Mouse (Mus musculus) cerebellum, postnatal 14 days (tissue): ENCODE data around the gene E130218I03Rik.
A peak's percentile ranks its signal among the peaks of the same experiment; 100 is the strongest.
"Not testable (repeated sequence)": the region's sequence is repeated elsewhere in the genome, so short reads cannot be mapped to it uniquely, and the experiment has no call there.

Experiments used
- DNase-seq, 2 experiments: peaks; one replicate each; pipeline ENCODE4 v3.0.0; 2021; ENCODE audit warnings: mixed read lengths in 2 of 2

The E130218I03Rik gene

GRCm38 (mm10) chr4:134252131-134252910 lies 8.9 kb downstream of the E130218I03Rik start:
- DNase-seq = no peak

GRCm38 (mm10) chr4:134252911-134253721 lies 9.7 kb downstream of the E130218I03Rik start:
- no peak for DNase-seq

GRCm38 (mm10) chr4:134253722-134254324 lies 10.4 kb downstream of the E130218I03Rik start, which contains the start of gene Grrp1:
Gene Grrp1 (minus strand): TSS chr4:134254106.
- DNase-seq = no peak

GRCm38 (mm10) chr4:134254835-134255234 lies 11.4 kb downstream of the E130218I03Rik start:
- no peak for DNase-seq

- no peak for DNase-seq
Observed at GRCm38 (mm10) chr4:134255854-134256253, 12.4 kb downstream of the E130218I03Rik start.

- no peak for DNase-seq
Observed at GRCm38 (mm10) chr4:134256407-134257197, 13.1 kb downstream of the E130218I03Rik start.

GRCm38 (mm10) chr4:134257198-134258009 lies 13.9 kb downstream of the E130218I03Rik start:
- DNase-seq = no peak

- DNase-seq = no peak
Observed at GRCm38 (mm10) chr4:134258354-134258753, 14.9 kb downstream of the E130218I03Rik start.

- peak; percentile 57 to 81 for DNase-seq
Observed at GRCm38 (mm10) chr4:134263191-134263590, 19.7 kb downstream of the E130218I03Rik start.

- DNase-seq = no peak
Observed at GRCm38 (mm10) chr4:134265860-134266585, 22.6 kb downstream of the E130218I03Rik start.

- no peak for DNase-seq
Observed at GRCm38 (mm10) chr4:134268102-134268655, 24.7 kb downstream of the E130218I03Rik start.

GRCm38 (mm10) chr4:134269622-134270021 lies 26.2 kb downstream of the E130218I03Rik start:
- not testable (repeated sequence) for DNase-seq

GRCm38 (mm10) chr4:134271979-134272378 lies 28.5 kb downstream of the E130218I03Rik start:
- DNase-seq = no peak

GRCm38 (mm10) chr4:134272731-134273416 lies 29.4 kb downstream of the E130218I03Rik start:
- DNase-seq = no peak

GRCm38 (mm10) chr4:134273417-134274345 lies 30.2 kb downstream of the E130218I03Rik start:
- DNase-seq = no peak

- DNase-seq = no peak
Observed at GRCm38 (mm10) chr4:134284942-134285341, 41.5 kb downstream of the E130218I03Rik start.

- DNase-seq = peak in 1 of 2 experiments; percentile 54
Observed at GRCm38 (mm10) chr4:134286226-134287167, 43.0 kb downstream of the E130218I03Rik start.
